Mouse (Mus musculus): ENCODE results near the gene Ptbp1. TPM values are rescaled to one million over a fixed set of nuclear protein-coding genes. Genes with fewer than 3 reads are reported as not detected.

The Ptbp1 gene
- total RNA-seq, 2 experiments from 2014 or later, result 91.7 to 92.7 TPM

- intact Hi-C loops (cut with DNase I), result no loop called here
- DNase-seq, result no peak
Observed at GRCm38 (mm10) chr10:79856704-79857451, 2.7 kb downstream of the Ptbp1 start.

GRCm38 (mm10) chr10:79857452-79857811 is 3.2 kb downstream of the Ptbp1 start:
- peak; percentile 71 for DNase-seq
- intact Hi-C loops (cut with DNase I), result no loop called here

GRCm38 (mm10) chr10:79857894-79858293 is 3.7 kb downstream of the Ptbp1 start:
- DNase-seq, result no peak
- intact Hi-C loops (cut with DNase I), result no loop called here

- intact Hi-C loops (cut with DNase I), result no loop called here
- peak; percentile 97 for DNase-seq
Observed at GRCm38 (mm10) chr10:79858416-79859074, 4.3 kb downstream of the Ptbp1 start.

- DNase-seq, result no peak
- intact Hi-C loops (cut with DNase I), result no loop called here
Observed at GRCm38 (mm10) chr10:79859116-79859515, 4.9 kb downstream of the Ptbp1 start.

- no peak for DNase-seq
- intact Hi-C loops (cut with DNase I), result no loop called here
Observed at GRCm38 (mm10) chr10:79860079-79860911, 6.1 kb downstream of the Ptbp1 start.

GRCm38 (mm10) chr10:79861230-79862048 is 7.2 kb downstream of the Ptbp1 start:
- intact Hi-C loops (cut with DNase I), result no loop called here
- DNase-seq, result no peak

GRCm38 (mm10) chr10:79862049-79862788 is 8.0 kb downstream of the Ptbp1 start:
- intact Hi-C loops (cut with DNase I), result no loop called here
- DNase-seq, result no peak

- intact Hi-C loops (cut with DNase I), result no loop called here
- no peak for DNase-seq
Observed at GRCm38 (mm10) chr10:79862925-79863324, 8.7 kb downstream of the Ptbp1 start.

GRCm38 (mm10) chr10:79864351-79865188 is 10.3 kb downstream of the Ptbp1 start:
- intact Hi-C loops (cut with DNase I), result no loop called here

GRCm38 (mm10) chr10:79865189-79865601 is 11.0 kb downstream of the Ptbp1 start:
- intact Hi-C loops (cut with DNase I), result no loop called here

More at GRCm38 (mm10) chr10:79864351-79865188, 10.3 kb downstream of the Ptbp1 start:
- DNase-seq, result no peak

GRCm38 (mm10) chr10:79865801-79866295 is 11.6 kb downstream of the Ptbp1 start:
- intact Hi-C loops (cut with DNase I), result no loop called here
- DNase-seq, result no peak

More at GRCm38 (mm10) chr10:79865189-79865601, 11.0 kb downstream of the Ptbp1 start:
- no peak for DNase-seq

GRCm38 (mm10) chr10:79866601-79867000 is 12.4 kb downstream of the Ptbp1 start:
- intact Hi-C loops (cut with DNase I), result no loop called here
- no peak for DNase-seq

- intact Hi-C loops (cut with DNase I), result no loop called here
- no peak for DNase-seq
Observed at GRCm38 (mm10) chr10:79871845-79872244, 17.6 kb downstream of the Ptbp1 start.

GRCm38 (mm10) chr10:79872862-79873261 is 18.6 kb downstream of the Ptbp1 start:
- no peak for DNase-seq
- intact Hi-C loops (cut with DNase I), result no loop called here

GRCm38 (mm10) chr10:79873313-79873712 is 19.1 kb downstream of the Ptbp1 start:
- intact Hi-C loops (cut with DNase I), result no loop called here
- DNase-seq, result no peak

GRCm38 (mm10) chr10:79873715-79874289 is 19.6 kb downstream of the Ptbp1 start:
- DNase-seq, result no peak
- intact Hi-C loops (cut with DNase I), result no loop called here

GRCm38 (mm10) chr10:79874290-79874862 is 20.1 kb downstream of the Ptbp1 start, which contains the start of the genes Prtn3 and Plppr3:
Prtn3 (plus strand) TSS chr10:79874476.
Plppr3 (minus strand) TSS chr10:79874634.
- intact Hi-C loops (cut with DNase I), result no loop called here
- peak; percentile 89 for DNase-seq

All from left cerebral cortex, postnatal 4 days (tissue).